Mouse (Mus musculus): Measurements from ENCODE around the gene Eif4e3. TPM values are rescaled to one million over a fixed set of nuclear protein-coding genes. Genes with fewer than 3 reads are reported as not detected.

The Eif4e3 gene
- 16.8 and 19.3 TPM in 2 replicates for polyA plus RNA-seq (2014; fragmentation: Nextera tagmentation; extraction: Ambion mirVana)

GRCm38 (mm10) chr6:99666318-99667171, at the start of gene Eif4e3, which contains the start of gene Gm20696:
TSS of gene Eif4e3 (minus strand) at chr6:99666771.
TSS of gene Gm20696 (minus strand) at chr6:99666797.
- peak within 1 kb of the TSS; percentile 57 for H3K4me3 ChIP-seq (ENCODE audit: low read depth, low read length)
- H3K9me3 ChIP-seq (replicated peaks; ENCODE audit: control insufficient read depth, low read length) = no peaks in the 10 kb centered on the region
- DNase-seq (ENCODE audit: low spot score) (peak; percentile 61), ATAC-seq (replicated peaks; ENCODE audit: insufficient number of reproducible peaks, low FRiP score, low TSS enrichment, low read depth) (peak; percentile 69)
- peak within 1 kb of the TSS; percentile 91 for H3K4me2 ChIP-seq (ENCODE audit: low read depth, low read length)
- peak within 1 kb of the TSS; percentile 87 for H3K9ac ChIP-seq (replicated peaks; ENCODE audit: low read length)
- H3K27ac ChIP-seq (replicated peaks; ENCODE audit: low read depth, low read length) = 0 out of 2 replicates have a peak within 1 kb of the TSS, but pooled peaks have one; percentile 10
- H3K27me3 ChIP-seq (ENCODE audit: control insufficient read depth, insufficient read depth, low read length) = no peaks in the 10 kb centered on the region
- WGBS = under 1% methylated on average over 70 of the region's 75 CpGs
- H3K4me1 ChIP-seq (ENCODE audit: control insufficient read depth, insufficient read depth, low read length) = no peaks in the 10 kb centered on the region; the same call in 1 of the 2 replicates
- no peaks in the 10 kb centered on the region for H3K36me3 ChIP-seq (replicated peaks; ENCODE audit: control insufficient read depth, insufficient read depth, low read depth, low read length)

DNA sequence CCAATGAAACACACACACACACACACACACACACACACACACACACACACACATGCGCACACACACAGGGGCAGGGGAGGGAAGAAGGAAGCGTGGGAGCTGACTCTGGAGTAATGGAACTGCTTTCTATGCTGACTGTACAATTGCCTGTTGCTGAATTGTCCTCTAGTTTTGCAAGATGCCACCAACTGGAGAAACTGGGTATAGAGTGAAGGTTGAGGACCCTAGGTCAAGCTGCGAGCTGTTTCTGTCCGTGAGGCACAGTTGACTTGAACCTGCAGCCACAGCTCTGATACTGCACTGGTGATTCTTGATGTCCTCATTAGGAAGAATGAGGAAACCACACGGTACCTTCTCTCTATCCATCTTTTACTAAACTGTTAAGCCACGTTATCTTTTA, 49.3 kb upstream of the Eif4e3 start:
- Histone ChIP-seq H3K27ac (replicated peaks; ENCODE audit: low read depth, low read length) (no peak overlapping the region), H3K27me3 (ENCODE audit: control insufficient read depth, insufficient read depth, low read length) (no peaks in the 10 kb centered on the region; the same call in 1 of the 2 replicates), H3K9ac (replicated peaks; ENCODE audit: low read length) (no peak overlapping the region), H3K4me1 (ENCODE audit: control insufficient read depth, insufficient read depth, low read length) (no peaks in the 10 kb centered on the region), H3K36me3 (replicated peaks; ENCODE audit: control insufficient read depth, insufficient read depth, low read depth, low read length) (no peaks in the 10 kb centered on the region), H3K4me2 (ENCODE audit: low read depth, low read length) (no peak overlapping the region), H3K4me3 (ENCODE audit: low read depth, low read length) (no peak overlapping the region), H3K9me3 (replicated peaks; ENCODE audit: control insufficient read depth, low read length) (no peaks in the 10 kb centered on the region)
- 69% methylated on average over 6 of the region's 6 CpGs for WGBS
- ATAC-seq (replicated peaks; ENCODE audit: insufficient number of reproducible peaks, low FRiP score, low TSS enrichment, low read depth) (no peak), DNase-seq (ENCODE audit: low spot score) (no peak)

DNA sequence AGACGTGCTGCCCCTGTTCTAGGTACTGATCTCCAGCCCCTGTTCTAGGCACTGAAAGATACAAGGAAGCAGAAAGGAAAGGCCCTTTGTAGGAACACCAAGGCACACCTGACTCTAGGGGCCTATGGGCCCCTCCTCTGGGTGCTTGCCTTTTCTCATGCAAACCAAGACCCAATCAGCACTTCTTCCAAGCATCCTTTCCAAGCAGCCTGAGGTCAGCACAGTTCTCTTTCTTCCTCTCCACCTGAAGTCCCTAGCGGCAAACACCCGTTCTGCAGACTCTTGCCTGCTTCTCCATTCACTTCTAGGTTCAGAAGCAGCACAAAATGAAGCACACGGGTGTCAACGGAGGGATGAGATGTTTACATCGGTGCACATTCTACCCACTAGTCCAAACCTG, 48.6 kb upstream of the Eif4e3 start:
- Histone ChIP-seq H3K4me2 (ENCODE audit: low read depth, low read length) (no peak overlapping the region), H3K4me1 (ENCODE audit: control insufficient read depth, insufficient read depth, low read length) (no peaks in the 10 kb centered on the region), H3K4me3 (ENCODE audit: low read depth, low read length) (no peak overlapping the region), H3K36me3 (replicated peaks; ENCODE audit: control insufficient read depth, insufficient read depth, low read depth, low read length) (no peaks in the 10 kb centered on the region), H3K27me3 (ENCODE audit: control insufficient read depth, insufficient read depth, low read length) (no peaks in the 10 kb centered on the region; the same call in 1 of the 2 replicates), H3K27ac (replicated peaks; ENCODE audit: low read depth, low read length) (no peak overlapping the region), H3K9me3 (replicated peaks; ENCODE audit: control insufficient read depth, low read length) (no peaks in the 10 kb centered on the region), H3K9ac (replicated peaks; ENCODE audit: low read length) (no peak overlapping the region)
- DNase-seq (ENCODE audit: low spot score) (no peak), ATAC-seq (replicated peaks; ENCODE audit: insufficient number of reproducible peaks, low FRiP score, low TSS enrichment, low read depth) (no peak)
- WGBS = 60% methylated on average over 6 of the region's 6 CpGs

GRCm38 (mm10) chr6:99713256-99713655, 46.7 kb upstream of the Eif4e3 start:
- H3K4me1 ChIP-seq (ENCODE audit: control insufficient read depth, insufficient read depth, low read length) = no peaks in the 10 kb centered on the region
- 84% methylated on average over 5 of the region's 5 CpGs for WGBS
- no peak for ATAC-seq (replicated peaks; ENCODE audit: insufficient number of reproducible peaks, low FRiP score, low TSS enrichment, low read depth)
- H3K9ac ChIP-seq (replicated peaks; ENCODE audit: low read length) = no peak overlapping the region
- H3K9me3 ChIP-seq (replicated peaks; ENCODE audit: control insufficient read depth, low read length) = no peaks in the 10 kb centered on the region
- no peak overlapping the region for H3K4me3 ChIP-seq (ENCODE audit: low read depth, low read length)
- no peak for DNase-seq (ENCODE audit: low spot score)
- no peaks in the 10 kb centered on the region; the same call in 1 of the 2 replicates for H3K27me3 ChIP-seq (ENCODE audit: control insufficient read depth, insufficient read depth, low read length)
- no peak overlapping the region for H3K4me2 ChIP-seq (ENCODE audit: low read depth, low read length)
- H3K27ac ChIP-seq (replicated peaks; ENCODE audit: low read depth, low read length) = no peak overlapping the region
- H3K36me3 ChIP-seq (replicated peaks; ENCODE audit: control insufficient read depth, insufficient read depth, low read depth, low read length) = no peaks in the 10 kb centered on the region

DNA sequence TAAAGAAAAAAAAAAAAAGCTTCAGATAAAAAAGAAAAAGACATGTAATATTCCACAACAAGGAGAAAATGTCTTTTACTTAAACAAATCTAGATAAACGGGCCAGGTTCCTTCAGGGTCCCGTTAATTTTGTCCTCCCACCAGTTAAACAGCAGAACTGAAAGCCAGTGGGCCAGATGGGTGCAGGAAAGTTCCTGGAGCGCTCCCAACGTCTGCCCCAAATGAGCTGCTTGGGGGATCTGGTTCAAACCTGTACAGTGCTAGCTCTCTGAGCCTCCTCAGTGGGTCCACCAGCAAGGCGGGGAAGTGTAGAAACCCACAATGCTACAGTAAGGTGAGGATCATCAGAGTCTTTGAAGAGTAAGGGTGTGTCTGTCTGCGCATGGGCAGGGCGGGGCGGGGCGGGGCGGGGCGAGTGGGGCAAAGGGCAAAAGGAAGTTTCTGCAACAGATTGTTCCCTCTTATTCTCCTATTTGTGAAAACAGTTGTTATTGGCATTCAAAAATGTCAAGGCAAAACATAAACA, 45.1 kb upstream of the Eif4e3 start:
- DNase-seq (ENCODE audit: low spot score) (no peak), ATAC-seq (replicated peaks; ENCODE audit: insufficient number of reproducible peaks, low FRiP score, low TSS enrichment, low read depth) (no peak)
- H3K4me3 ChIP-seq (ENCODE audit: low read depth, low read length) = no peak overlapping the region
- H3K4me1 ChIP-seq (ENCODE audit: control insufficient read depth, insufficient read depth, low read length) = no peaks in the 10 kb centered on the region
- H3K9ac ChIP-seq (replicated peaks; ENCODE audit: low read length) = no peak overlapping the region
- no peaks in the 10 kb centered on the region; the same call in 1 of the 2 replicates for H3K27me3 ChIP-seq (ENCODE audit: control insufficient read depth, insufficient read depth, low read length)
- H3K27ac ChIP-seq (replicated peaks; ENCODE audit: low read depth, low read length) = no peak overlapping the region
- no peaks in the 10 kb centered on the region for H3K9me3 ChIP-seq (replicated peaks; ENCODE audit: control insufficient read depth, low read length)
- WGBS = 70% methylated on average over 11 of the region's 11 CpGs
- H3K4me2 ChIP-seq (ENCODE audit: low read depth, low read length) = no peak overlapping the region
- H3K36me3 ChIP-seq (replicated peaks; ENCODE audit: control insufficient read depth, insufficient read depth, low read depth, low read length) = no peaks in the 10 kb centered on the region

DNA sequence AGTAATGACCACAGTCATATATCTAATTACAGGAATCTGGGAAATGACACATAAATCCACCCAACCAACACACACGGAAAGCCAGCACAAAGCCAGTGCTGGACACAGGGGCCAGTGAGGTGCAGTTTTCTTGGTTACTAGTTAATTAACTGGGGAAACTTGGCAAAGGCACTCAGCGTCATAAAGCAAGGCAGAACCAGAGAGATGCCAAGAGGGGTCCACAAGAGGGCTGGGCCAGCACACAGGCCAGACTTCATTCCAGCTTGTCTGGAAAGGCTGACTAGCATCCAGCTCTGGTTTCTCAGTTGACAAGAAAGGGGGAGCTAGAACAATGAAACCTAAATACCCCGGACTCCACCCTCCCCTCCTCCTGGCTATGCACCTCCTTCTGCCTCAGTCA, 33.9 kb upstream of the Eif4e3 start:
- no peaks in the 10 kb centered on the region for H3K9me3 ChIP-seq (replicated peaks; ENCODE audit: control insufficient read depth, low read length)
- H3K27ac ChIP-seq (replicated peaks; ENCODE audit: low read depth, low read length) = no peak overlapping the region
- DNase-seq (ENCODE audit: low spot score) (no peak), ATAC-seq (replicated peaks; ENCODE audit: insufficient number of reproducible peaks, low FRiP score, low TSS enrichment, low read depth) (no peak)
- no peaks in the 10 kb centered on the region for H3K4me1 ChIP-seq (ENCODE audit: control insufficient read depth, insufficient read depth, low read length)
- no peak overlapping the region for H3K4me3 ChIP-seq (ENCODE audit: low read depth, low read length)
- 55% methylated on average over 3 of the region's 3 CpGs for WGBS
- peaks cover 2% of the 10 kb centered on the region; the same call in 1 of the 2 replicates for H3K27me3 ChIP-seq (ENCODE audit: control insufficient read depth, insufficient read depth, low read length)
- H3K9ac ChIP-seq (replicated peaks; ENCODE audit: low read length) = no peak overlapping the region
- H3K4me2 ChIP-seq (ENCODE audit: low read depth, low read length) = no peak overlapping the region
- H3K36me3 ChIP-seq (replicated peaks; ENCODE audit: control insufficient read depth, insufficient read depth, low read depth, low read length) = no peaks in the 10 kb centered on the region

DNA sequence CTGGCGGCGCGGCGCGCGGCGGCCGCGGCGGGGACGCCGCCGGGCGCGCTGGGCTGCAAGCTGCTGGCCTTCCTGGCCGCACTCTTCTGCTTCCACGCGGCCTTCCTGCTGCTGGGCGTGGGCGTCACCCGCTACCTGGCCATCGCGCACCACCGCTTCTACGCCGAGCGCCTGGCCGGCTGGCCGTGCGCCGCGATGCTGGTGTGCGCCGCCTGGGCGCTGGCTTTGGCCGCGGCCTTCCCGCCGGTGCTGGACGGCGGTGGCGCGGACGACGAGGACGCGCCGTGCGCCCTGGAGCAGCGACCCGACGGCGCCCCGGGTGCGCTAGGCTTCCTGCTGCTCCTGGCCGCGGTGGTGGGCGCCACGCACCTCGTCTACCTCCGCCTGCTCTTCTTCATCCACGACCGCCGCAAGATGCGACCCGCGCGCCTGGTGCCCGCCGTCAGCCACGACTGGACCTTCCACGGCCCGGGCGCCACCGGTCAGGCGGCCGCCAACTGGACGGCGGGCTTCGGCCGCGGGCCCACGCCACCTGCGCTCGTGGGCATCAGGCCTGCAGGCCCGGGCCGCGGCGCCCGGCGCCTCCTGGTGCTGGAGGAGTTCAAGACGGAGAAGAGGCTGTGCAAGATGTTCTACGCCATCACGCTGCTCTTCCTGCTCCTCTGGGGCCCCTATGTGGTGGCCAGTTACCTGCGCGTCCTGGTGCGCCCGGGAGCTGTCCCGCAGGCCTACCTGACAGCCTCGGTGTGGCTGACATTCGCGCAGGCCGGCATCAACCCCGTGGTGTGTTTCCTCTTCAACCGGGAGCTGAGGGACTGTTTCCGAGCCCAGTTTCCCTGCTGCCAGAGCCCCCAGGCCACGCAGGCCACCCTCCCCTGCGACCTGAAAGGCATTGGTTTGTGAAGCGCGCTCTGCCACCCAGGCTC, 26.6 kb upstream of the Eif4e3 start:
- H3K36me3 ChIP-seq (replicated peaks; ENCODE audit: control insufficient read depth, insufficient read depth, low read depth, low read length) = no peaks in the 10 kb centered on the region
- peaks cover 3% of the 10 kb centered on the region; the same call in 1 of the 2 replicates for H3K4me1 ChIP-seq (ENCODE audit: control insufficient read depth, insufficient read depth, low read length)
- peak overlapping the region; percentile 99 for H3K4me2 ChIP-seq (ENCODE audit: low read depth, low read length)
- H3K27me3 ChIP-seq (ENCODE audit: control insufficient read depth, insufficient read depth, low read length) = peaks cover 33% of the 10 kb centered on the region
- DNase-seq (ENCODE audit: low spot score) (peak; percentile 30), ATAC-seq (replicated peaks; ENCODE audit: insufficient number of reproducible peaks, low FRiP score, low TSS enrichment, low read depth) (peak; percentile 40)
- peak overlapping the region; percentile 84 for H3K4me3 ChIP-seq (ENCODE audit: low read depth, low read length)
- H3K9me3 ChIP-seq (replicated peaks; ENCODE audit: control insufficient read depth, low read length) = no peaks in the 10 kb centered on the region
- H3K9ac ChIP-seq (replicated peaks; ENCODE audit: low read length) = peak overlapping the region; percentile 84
- no peak overlapping the region for H3K27ac ChIP-seq (replicated peaks; ENCODE audit: low read depth, low read length)
- under 1% methylated on average over 107 of the region's 110 CpGs for WGBS
